Mouse (Mus musculus) cortical plate, adult 2 months (tissue): ENCODE measurements at regions not wholly inside any gene's neighbourhood (a gene's known extent, or its start where the extent isn't known, plus 50 kb on each side); places are given as distances from the start of the nearest gene placed in this dataset.

Experiments used
- CTCF ChIP-seq: fragments of 200-500 bp; IDR thresholded peaks from 2 replicates; pipeline ENCODE4 v1.5.1; 2011; ENCODE audit warnings: mild to moderate bottlenecking, control low read depth, low read length; ENCODE audit not compliant: insufficient read depth; ENCODE audit errors: extremely low read depth
- POLR2A ChIP-seq: fragments of 200-500 bp; IDR thresholded peaks from 2 replicates; pipeline ENCODE4 v1.6.1; 2011; ENCODE audit warnings: mild to moderate bottlenecking, low read length, control low read depth; ENCODE audit not compliant: insufficient read depth; ENCODE audit errors: extremely low read depth

GRCm38 (mm10) chr7:134612175-134612633 lies 58.2 kb upstream of the Dock1 start:
- no peak for TF ChIP-seq CTCF
- TF ChIP-seq POLR2A: peak; percentile 31; the same call in 1 of the 2 replicates
